Mouse (Mus musculus) intestine, embryonic 16.5 days (tissue): Measurements from ENCODE around the gene Rhot2. TPM values are rescaled to one million over a fixed set of nuclear protein-coding genes. Genes with fewer than 3 reads are reported as not detected.

Experiments used
- ATAC-seq: fragments of 200-750 bp; cut with Nextera tagmentation; 2 replicates; pipeline ENCODE4 v1.8.0; 2017; ENCODE audit warnings: moderate TSS enrichment, moderate library complexity
- H3K27ac ChIP-seq: fragments of 300-500 bp; sonication (generic); 2 replicates; pipeline ENCODE4 v1.5.1; 2014; ENCODE audit warnings: mild to moderate bottlenecking, low read length
- H3K27me3 ChIP-seq: fragments of 300-500 bp; sonication (generic); replicated peaks from 2 replicates; pipeline ENCODE4 v1.6.1; 2014; ENCODE audit warnings: low read length, control low read depth, mixed read lengths; ENCODE audit not compliant: control insufficient read depth, insufficient read depth
- H3K36me3 ChIP-seq: fragments of 300-500 bp; sonication (generic); 2 replicates; pipeline ENCODE4 v1.6.1; 2014; ENCODE audit warnings: low read length, control low read depth; ENCODE audit not compliant: control insufficient read depth, insufficient read depth
- H3K4me1 ChIP-seq: fragments of 300-500 bp; sonication (generic); 2 replicates; pipeline ENCODE4 v1.6.1; 2014; ENCODE audit warnings: low read length, control low read depth, mixed read lengths; ENCODE audit not compliant: control insufficient read depth, insufficient read depth
- H3K4me2 ChIP-seq: fragments of 300-500 bp; sonication (generic); 2 replicates; pipeline ENCODE4 v1.6.1; 2014; ENCODE audit warnings: low read depth, low read length, control low read depth
- H3K4me3 ChIP-seq: fragments of 300-500 bp; sonication (generic); 2 replicates; pipeline ENCODE4 v1.5.1; 2014; ENCODE audit warnings: mild to moderate bottlenecking, low read length
- H3K9ac ChIP-seq: fragments of 300-500 bp; sonication (generic); 2 replicates; pipeline ENCODE4 v1.6.1; 2014; ENCODE audit warnings: low read depth, low read length
- H3K9me3 ChIP-seq: fragments of 300-500 bp; sonication (generic); 2 replicates; pipeline ENCODE4 v1.6.1; 2016; ENCODE audit warnings: low read length, control low read depth; ENCODE audit not compliant: control insufficient read depth
- WGBS: fragments of 180-500 bp; shearing (Covaris S2); extraction: QIAGEN DNeasy Blood & Tissue Kit; methylation state at CpG from one replicate; pipeline ENCODE4 v1.1.7; 2014; 5-methylcytosine and 5-hydroxymethylcytosine counted together
- polyA plus RNA-seq: library from polyadenylated mRNA; unstranded; fragments of >200 nt; fragmentation: Nextera tagmentation; extraction: Ambion mirVana; gene quantifications from 2 replicates; pipeline ENCODE4 v1.2.1, GENCODE M21; 2015

Gene Rhot2
- polyA plus RNA-seq, 1 experiment from 2014 or later = 23.2 TPM

DNA sequence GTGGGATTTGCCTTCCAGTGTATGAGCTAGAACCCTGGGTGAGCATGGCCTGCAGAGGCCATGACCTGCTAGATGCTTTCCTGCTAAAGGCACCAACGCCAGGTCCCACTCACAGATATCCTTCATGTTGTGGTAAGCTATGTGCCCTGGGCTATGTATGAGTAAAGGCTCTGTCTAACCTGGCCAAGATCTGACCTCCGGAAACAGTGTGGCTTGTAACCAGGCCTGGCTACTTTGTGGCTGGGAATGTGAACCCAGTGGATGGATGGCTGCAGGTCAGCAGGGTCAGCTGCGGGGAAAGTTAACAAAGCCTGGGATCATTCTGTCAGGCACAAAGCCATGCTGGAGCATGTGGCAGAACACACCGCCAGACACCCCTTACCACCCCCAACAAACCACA is 37.0 kb upstream of the Rhot2 start:
- H3K4me1 ChIP-seq = peaks cover 4% of the 10 kb centered on the region; the same call in 1 of the 2 replicates
- no peak overlapping the region for H3K9ac ChIP-seq
- H3K9me3 ChIP-seq = no peaks in the 10 kb centered on the region
- no peak for ATAC-seq
- no peak overlapping the region for H3K4me3 ChIP-seq
- H3K27me3 ChIP-seq = no peaks in the 10 kb centered on the region
- no peak overlapping the region for H3K27ac ChIP-seq
- 40% methylated on average over 4 of the region's 4 CpGs for WGBS
- peaks cover 14% of the 10 kb centered on the region; the same call in 1 of the 2 replicates for H3K36me3 ChIP-seq
- H3K4me2 ChIP-seq = no peak overlapping the region

- Histone ChIP-seq H3K4me3 (no peak overlapping the region), H3K27me3 (no peaks in the 10 kb centered on the region), H3K9ac (no peak overlapping the region), H3K4me2 (no peak overlapping the region), H3K9me3 (no peaks in the 10 kb centered on the region), H3K27ac (no peak overlapping the region), H3K4me1 (peaks cover 10% of the 10 kb centered on the region), H3K36me3 (peaks cover 14% of the 10 kb centered on the region; the same call in 1 of the 2 replicates)
- WGBS = 22% methylated on average over 5 of the region's 5 CpGs
- no peak for ATAC-seq
Observed at GRCm38 (mm10) chr17:25880913-25881641, 36.4 kb upstream of the Rhot2 start.

- H3K4me3 ChIP-seq = no peak within 1 kb of the TSS
- H3K4me2 ChIP-seq = no peak within 1 kb of the TSS
- 39% methylated on average over 5 of the region's 5 CpGs for WGBS
- no peak for ATAC-seq
- peaks cover 14% of the 10 kb centered on the region; the same call in 1 of the 2 replicates for H3K36me3 ChIP-seq
- no peak within 1 kb of the TSS for H3K9ac ChIP-seq
- H3K4me1 ChIP-seq = peaks cover 13% of the 10 kb centered on the region
- no peaks in the 10 kb centered on the region for H3K9me3 ChIP-seq
- H3K27ac ChIP-seq = no peak within 1 kb of the TSS
- H3K27me3 ChIP-seq = no peaks in the 10 kb centered on the region
Observed at GRCm38 (mm10) chr17:25880196-25880910, 35.7 kb upstream of the Rhot2 start, which contains the start of gene Wfikkn1. Gene Wfikkn1 (minus strand): TSS chr17:25880858.

DNA sequence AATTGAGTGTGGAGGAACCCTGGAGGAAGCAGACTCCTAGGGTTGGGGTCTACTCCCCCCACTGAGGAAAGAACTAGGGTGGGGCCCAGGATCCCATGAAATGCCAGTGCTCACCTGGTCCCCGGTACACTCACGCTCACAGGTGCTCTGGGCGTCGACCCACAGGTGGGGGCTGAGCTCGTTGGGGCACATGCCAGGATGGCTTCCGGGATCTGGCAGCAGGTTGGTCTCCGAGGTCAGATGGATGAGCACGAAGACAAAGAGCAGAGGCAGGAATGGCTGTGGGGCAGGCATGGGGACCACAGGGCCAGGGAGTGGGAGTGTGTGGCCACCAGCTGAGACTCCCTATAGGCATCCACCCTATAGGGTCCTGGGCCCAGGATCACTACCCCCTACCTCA is 35.1 kb upstream of the Rhot2 start:
- H3K9ac ChIP-seq = no peak overlapping the region
- 75% methylated on average over 8 of the region's 8 CpGs for WGBS
- ATAC-seq = no peak
- no peaks in the 10 kb centered on the region for H3K9me3 ChIP-seq
- H3K4me2 ChIP-seq = no peak overlapping the region
- H3K4me1 ChIP-seq = peaks cover 13% of the 10 kb centered on the region
- H3K27ac ChIP-seq = no peak overlapping the region
- no peaks in the 10 kb centered on the region for H3K27me3 ChIP-seq
- H3K4me3 ChIP-seq = no peak overlapping the region
- H3K36me3 ChIP-seq = peaks cover 14% of the 10 kb centered on the region; the same call in 1 of the 2 replicates

GRCm38 (mm10) chr17:25879261-25879660 is 34.6 kb upstream of the Rhot2 start:
- 55% methylated on average over 4 of the region's 4 CpGs for WGBS
- H3K9me3 ChIP-seq = no peaks in the 10 kb centered on the region
- H3K36me3 ChIP-seq = peaks cover 14% of the 10 kb centered on the region; the same call in 1 of the 2 replicates
- no peaks in the 10 kb centered on the region for H3K27me3 ChIP-seq
- H3K4me3 ChIP-seq = no peak overlapping the region
- H3K4me1 ChIP-seq = peaks cover 15% of the 10 kb centered on the region
- ATAC-seq = no peak
- no peak overlapping the region for H3K27ac ChIP-seq
- H3K4me2 ChIP-seq = no peak overlapping the region
- no peak overlapping the region for H3K9ac ChIP-seq

DNA sequence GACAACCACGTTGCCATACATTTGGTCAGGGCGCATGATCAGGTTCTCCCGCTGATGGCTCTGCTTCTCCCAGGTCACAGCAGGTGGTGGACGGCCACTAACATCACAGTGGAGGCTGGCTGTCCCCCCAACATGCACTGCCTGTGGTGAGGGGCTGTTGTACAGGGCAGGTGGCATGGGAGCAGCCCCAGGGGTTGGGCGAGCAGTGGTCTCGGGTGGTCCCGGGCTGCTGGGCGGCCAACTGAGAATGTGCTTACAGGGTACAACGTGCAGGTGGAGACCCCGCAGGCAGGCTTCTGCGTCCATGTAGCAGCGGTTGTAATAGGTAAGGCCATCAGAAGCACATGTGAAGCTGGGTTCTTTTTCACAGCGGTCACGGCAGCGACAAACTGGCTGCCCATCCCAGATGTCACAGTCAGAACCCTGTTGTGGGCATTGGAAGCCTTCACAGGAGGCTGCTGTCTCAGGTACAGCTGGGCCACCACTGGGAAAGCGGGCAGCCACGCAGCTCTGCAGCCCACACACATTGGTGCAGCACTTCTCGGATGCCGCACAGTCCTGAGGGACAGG is 34.0 kb upstream of the Rhot2 start:
- Histone ChIP-seq H3K4me3 (no peak overlapping the region), H3K4me1 (peaks cover 19% of the 10 kb centered on the region), H3K27ac (no peak overlapping the region), H3K27me3 (no peaks in the 10 kb centered on the region), H3K4me2 (no peak overlapping the region), H3K9me3 (no peaks in the 10 kb centered on the region), H3K9ac (no peak overlapping the region), H3K36me3 (peaks cover 14% of the 10 kb centered on the region; the same call in 1 of the 2 replicates)
- ATAC-seq = no peak
- WGBS = 91% methylated on average over 19 of the region's 19 CpGs

DNA sequence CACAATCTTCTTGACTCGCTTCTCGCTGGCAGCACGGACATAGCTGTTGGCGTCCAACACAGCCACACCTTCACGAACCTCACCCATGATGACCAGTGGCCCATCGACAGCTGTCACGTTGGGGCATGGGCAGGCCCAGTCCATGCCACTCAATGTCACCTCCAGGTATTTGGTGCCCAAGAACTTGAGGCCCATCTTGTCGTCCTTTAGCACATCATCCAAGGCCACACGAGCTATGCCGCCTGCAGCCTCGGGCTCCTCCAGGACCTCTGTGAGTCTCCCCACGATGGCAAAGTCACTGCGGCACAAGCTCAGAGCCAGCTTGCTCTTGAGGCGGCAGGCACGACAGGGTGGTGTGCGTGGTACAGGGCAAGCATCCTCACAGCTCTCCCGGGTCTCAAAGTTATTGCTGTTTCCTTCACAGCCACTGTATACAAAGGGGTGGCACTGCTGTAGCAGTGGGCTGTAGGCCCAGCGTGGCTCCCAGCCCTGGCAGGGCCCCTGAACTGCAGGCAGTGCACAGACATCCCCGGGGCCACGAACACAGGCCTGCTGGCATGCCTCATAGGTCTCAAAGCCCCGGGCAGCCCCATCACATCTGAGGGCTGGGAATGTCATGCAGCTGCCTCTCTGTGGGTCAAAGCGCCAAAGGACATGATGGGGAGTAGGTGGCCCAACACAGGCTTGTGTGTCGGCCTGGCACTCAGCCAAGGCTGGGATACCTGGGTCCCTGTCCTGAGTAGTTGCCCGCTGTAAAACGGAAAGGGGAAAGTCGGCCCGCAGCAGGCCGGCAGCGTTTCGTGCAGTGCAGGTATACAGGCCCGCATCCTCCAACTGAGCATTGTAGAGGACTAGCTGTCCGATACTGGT is 33.3 kb upstream of the Rhot2 start:
- H3K9me3 ChIP-seq = no peaks in the 10 kb centered on the region
- no peak overlapping the region for H3K27ac ChIP-seq
- H3K27me3 ChIP-seq = no peaks in the 10 kb centered on the region
- ATAC-seq = no peak
- H3K9ac ChIP-seq = no peak overlapping the region
- peaks cover 8% of the 10 kb centered on the region; the same call in 1 of the 2 replicates for H3K36me3 ChIP-seq
- WGBS = 92% methylated on average over 32 of the region's 32 CpGs
- peaks cover 19% of the 10 kb centered on the region for H3K4me1 ChIP-seq
- H3K4me2 ChIP-seq = no peak overlapping the region
- no peak overlapping the region for H3K4me3 ChIP-seq

- Histone ChIP-seq H3K9ac (no peak overlapping the region), H3K4me2 (no peak overlapping the region), H3K9me3 (no peaks in the 10 kb centered on the region), H3K4me3 (no peak overlapping the region), H3K4me1 (peaks cover 19% of the 10 kb centered on the region), H3K27me3 (no peaks in the 10 kb centered on the region), H3K27ac (no peak overlapping the region), H3K36me3 (peaks cover 8% of the 10 kb centered on the region; the same call in 1 of the 2 replicates)
- ATAC-seq = no peak
- WGBS = 89% methylated on average over 3 of the region's 3 CpGs
Observed at GRCm38 (mm10) chr17:25877025-25877424, 32.4 kb upstream of the Rhot2 start.
